Mouse (Mus musculus) R1 (cell line): ENCODE measurements around the gene Aknad1.

Experiments
- DNase-seq: peaks from one replicate; pipeline ENCODE4 v3.0.0-alpha.2; 2018; ENCODE audit warnings: low read depth, low spot score

Aknad1 gene

DNA sequence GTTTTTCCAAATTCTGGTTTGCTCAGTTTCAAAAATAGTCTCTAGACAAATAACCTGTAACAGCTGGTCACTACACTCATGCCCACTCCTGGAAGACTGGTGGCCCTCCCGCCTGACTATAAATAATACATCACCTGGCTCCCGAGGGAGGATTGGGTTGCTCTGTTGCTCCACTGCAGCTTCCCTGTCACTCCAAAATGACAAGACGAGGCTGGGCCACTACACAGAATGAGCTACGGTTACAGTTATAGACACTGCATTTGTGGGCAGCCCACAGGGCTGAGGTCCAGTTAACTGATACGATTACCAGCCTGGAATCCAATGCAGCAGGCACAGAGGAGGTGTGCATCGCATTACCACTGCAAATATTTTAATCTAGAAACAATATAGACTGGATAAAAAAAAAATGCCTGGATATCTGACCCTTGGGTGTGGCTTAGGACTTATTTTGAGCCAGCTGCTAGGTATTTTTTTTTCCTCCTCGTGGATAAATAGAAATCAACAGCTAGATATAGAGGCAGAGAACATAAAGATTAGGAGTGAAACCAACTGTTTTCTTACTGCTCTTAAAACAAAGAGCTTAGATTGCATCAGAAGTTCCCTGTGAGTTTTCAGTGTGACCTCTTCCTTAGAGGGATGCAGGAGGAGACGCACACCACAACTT lies at the start of gene Aknad1:
Gene Aknad1, plus strand, starts transcription at position 614 of the 664 bp plus-strand sequence.
- DNase-seq = no peak

DNA sequence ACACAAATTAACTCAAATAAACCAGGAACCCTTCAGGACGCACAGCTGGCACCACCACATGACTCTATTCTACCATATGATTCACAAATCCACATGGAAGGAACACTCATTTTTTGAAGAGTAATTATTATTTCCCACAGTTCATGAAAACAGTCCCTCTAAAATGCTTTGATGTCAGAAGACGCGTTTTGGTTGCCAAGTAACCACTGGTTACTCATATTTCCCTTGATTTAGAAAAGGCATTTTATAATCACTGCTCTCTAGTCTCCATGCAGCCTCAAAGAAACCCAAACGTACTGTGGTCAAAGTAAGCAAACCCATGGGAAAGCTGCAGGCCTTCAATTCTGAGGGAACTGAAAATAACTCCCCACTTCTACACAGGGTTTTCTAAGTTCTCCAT lies 49.5 kb upstream of the Aknad1 start:
- no peak for DNase-seq

DNA sequence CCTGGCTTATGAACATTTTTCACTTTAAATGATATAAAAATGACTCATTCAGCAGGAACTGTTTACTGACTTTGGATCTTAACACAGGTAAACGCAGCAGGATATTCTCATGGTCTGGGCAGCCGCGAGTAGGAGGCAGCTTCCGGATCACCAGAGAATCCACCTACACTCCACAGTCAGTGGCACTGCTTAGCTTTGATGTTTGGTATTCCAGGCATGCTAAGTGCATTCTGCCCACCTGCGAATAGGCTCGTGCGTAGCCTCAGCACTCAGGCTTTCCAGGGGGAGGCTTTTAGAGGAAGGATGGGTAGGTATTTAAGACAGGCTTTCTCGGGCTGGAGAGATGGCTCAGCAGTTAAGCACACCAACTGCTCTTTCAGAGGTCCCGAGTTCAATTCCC lies 45.1 kb upstream of the Aknad1 start:
- DNase-seq = no peak

DNA sequence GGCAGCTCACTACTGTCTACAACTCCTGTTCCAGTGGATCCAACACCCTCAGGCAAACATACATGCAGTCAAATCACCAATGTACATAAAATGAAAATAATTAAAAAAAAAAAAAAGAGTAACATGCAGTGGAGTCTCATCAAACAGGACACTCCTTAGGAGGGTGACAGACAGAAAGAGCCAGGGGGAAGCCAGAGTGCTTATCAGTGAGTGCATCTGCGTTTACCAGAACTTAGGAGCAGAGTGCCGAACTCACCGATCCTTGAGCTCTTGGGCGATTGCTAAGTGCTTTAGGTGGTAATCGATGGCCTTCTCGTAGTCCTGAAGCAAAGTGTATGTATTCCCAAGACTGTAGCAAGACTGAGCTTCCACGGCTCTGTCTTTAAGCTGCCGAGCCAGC lies 40.8 kb upstream of the Aknad1 start:
- DNase-seq = no peak

DNA sequence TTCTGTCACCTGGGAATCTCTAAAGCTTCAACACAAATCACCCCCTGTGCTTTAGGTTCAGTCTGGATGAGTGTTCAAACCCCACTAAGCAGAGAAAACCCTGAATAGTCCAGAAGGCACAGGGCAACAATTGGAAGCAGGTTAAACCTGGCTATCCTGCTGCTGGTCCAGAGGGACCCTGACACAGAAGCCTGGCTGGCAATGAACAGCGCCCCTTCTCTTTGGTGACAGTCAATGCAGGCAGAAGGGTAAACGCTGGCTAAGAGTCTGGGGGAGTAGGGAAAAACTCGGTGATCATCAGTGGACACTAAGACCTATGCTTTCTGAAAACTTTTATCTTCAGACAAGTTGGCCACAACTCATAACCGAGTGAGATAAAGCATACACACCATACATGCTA lies 39.7 kb upstream of the Aknad1 start:
- no peak for DNase-seq

DNA sequence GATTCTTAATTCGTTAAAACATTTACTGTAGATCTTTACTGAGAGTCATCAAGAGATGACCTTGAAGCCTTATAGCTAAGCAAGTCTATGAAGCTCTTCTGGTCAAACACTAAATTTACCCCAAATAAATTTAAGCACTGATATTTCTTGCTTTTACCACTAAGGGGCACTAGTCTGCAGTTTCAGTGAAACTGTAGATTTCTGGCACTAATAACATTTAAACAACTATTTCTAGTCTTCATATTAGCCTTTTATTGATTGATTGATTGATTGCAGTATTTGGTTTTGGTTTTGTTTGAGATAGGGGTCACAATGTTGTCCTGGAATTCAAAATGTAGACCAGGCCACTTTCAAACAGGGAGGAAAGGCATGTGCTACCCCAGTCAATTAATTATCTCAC lies 38.2 kb upstream of the Aknad1 start:
- peak; percentile 39 for DNase-seq

DNA sequence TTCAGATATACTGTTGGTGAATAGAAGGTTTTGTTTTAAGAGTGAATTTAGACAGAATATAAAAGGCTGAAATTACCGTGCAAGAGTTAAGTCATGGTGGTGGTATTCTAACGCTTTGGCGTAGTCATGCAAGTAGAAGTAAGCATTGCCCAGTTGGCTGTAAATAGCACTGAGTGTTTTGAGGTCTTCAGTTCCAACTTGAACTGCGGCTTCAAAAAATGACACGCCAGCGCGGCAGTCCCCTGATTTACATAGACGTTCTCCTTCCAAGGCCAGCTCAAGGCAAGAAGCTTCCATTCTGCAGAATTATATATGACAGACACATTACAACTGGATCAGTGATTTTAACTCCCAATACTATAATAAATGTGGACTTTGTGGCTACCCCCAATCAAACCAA lies 36.7 kb upstream of the Aknad1 start:
- DNase-seq = no peak

DNA sequence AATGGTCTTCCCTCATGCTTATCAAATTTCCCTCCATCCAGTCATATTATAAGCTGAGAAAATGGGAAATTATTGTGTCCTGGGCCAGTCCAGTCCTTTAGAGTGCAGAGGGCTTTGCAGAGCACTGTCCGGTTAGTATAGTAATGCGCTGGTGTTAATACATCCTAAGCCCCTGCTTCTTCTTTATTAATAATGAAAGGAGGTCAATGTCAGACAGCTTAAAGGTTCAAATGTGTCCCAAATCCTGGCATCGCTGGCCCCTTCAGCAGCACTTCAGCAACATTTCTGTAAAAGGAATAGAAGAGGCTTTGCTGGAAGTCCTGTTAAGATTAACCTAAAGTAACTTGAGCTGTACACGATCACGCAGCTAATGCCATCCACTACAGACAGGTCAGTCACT lies 28.2 kb upstream of the Aknad1 start:
- no peak for DNase-seq

DNA sequence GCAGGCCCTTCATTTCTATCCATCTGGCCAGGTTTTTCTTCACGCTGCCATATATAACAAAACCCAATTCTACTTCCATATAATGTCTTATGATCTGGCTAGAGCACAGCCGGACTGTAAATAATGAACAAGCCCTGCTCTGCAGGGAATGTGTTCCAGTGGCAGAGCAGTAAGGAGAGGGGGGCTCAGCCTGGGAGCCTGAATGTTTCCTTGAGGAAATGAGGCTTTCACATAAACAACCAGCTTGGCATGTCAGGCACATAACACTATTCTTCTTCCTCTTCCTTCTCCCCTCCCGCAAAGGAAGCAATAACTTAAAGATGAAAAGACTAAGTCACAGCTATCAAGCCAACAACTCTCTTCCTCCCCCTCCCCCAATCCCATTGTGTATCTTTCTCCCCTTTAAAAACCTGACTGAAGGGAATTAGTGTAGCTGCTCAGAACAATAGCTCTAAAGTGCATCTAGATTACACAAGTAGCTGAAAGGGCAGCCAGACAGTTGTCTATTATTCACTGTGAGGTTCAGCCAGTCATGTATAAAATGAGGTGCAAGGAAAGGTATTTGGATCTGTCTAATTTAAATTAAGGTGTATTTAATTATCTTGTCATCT lies 26.3 kb upstream of the Aknad1 start:
- peak; percentile 39 for DNase-seq

DNA sequence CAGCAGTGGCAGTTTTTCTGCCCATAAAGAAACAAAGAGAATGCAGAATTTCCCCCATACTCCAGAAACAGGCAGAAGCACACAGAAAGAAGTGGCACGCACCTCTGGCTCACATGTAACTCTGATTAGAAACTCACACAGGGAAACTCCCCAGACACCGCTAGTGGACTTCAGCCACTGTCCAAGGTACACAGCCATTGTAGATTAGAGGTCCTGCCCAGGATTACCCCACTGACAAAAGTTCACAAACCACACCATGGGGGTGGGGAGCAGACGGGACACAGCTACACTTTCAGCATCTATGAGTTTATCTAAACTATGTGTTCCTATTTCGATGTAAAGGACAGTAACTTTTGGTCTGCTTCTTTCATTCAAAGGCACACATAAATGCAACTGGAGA lies 24.6 kb upstream of the Aknad1 start:
- no peak for DNase-seq

DNA sequence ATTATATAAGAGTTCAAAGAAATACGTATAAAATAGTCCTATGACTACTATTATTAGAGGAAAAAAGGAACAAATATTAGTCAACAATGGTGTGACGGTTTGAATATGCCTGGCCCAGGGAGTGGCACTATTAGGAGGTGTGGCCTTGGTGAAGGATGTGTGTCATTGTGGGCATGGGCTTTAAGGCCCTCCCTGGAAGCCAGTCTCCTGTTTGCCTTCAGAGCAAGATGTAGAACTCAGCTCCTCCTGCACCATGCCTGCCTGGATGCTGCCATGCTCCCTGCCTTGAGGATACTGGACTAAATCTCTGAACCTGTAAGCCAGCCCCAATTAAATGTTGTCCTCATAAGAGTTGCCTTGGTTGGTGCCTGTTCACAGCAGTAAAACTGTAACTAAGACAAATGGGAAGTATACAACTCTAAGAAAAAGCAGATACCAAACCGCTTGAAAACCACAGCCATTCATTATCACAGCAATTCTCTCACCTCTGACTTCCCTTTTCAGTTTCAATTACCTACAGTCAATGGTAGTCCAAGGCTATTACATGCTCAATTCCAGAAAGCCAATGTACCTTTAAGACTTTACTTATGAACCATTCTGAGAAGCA lies 21.5 kb upstream of the Aknad1 start:
- DNase-seq = no peak

DNA sequence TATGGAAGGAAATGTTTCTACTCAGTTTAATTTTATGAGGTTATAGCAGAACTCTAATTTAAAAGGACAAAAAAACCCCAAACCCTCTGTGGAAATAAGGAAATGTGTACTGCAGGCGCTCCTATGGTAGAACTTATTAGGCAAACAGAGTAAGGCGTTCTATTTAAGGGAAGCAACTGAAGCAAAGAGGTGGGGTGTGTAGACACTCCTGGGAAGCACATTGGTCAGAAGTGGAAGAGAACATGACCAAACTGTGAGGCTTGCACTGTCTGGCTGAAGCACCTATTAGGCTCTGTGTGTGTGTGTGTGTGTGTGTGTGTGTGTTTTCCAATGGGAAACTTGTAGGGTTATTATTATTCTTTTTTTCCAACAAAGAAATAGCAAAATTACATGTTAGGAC lies 20.1 kb upstream of the Aknad1 start:
- no peak for DNase-seq

DNA sequence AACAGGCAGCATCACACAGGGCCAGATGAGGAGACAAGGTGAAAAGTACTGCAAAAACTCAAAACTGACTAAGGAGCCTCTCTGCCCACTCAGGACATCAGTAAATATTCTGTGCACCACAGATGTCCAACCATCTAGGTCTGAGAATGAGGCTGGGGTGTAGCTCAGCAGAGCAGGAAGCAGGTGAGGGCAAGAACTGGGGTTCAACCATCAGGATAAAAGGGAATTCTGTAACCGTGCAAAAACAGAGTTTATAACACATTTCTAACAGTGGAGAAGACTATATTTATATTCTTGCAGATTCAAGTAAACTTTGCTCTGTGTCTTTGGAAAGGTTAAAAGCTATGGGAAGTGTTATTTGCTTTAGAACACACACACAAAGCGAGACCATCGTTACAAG lies 19.7 kb upstream of the Aknad1 start:
- no peak for DNase-seq

DNA sequence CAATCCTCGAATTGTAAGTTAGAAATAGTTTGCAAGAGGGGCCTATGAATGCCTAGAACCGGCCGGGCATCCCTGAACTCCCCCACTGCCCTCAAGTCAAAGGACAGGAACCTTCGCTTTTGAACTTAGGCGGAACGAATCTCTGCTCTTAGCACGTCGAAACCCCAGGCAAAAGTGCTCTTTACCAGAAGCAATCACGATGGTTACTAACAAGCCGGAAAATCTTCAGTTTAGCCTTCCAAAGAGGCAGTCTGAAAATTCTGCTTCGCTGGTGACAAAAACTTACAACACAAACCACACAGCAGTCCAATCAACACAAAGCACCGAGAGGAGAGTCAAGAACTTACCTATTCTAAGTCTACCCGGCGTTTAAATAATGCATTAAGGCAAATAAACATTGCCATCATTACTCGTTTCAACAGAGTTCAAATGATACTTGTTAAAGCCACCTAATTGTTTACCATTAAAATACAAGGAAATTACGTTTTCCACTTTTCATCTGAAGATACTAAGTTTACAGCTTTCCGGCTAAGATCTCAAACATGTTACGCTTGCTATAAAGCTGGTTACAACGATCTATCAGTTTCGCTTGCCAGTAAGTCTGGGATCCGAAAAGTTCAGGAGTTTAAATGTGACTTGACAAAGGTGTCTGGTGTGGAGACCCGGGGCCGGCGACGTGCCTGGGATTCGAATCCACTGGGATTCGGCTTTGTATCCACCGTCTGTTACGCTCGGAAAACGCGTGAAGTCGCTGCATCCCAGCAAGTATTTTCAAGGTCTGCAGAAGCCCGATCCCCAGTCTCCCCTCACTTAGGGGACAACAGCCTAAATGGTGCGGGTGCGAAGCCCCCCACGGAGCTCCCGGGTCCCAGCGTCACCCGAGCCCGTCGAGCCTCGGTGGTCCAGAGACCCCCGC lies 18.1 kb upstream of the Aknad1 start:
- peak; percentile 70 for DNase-seq

DNA sequence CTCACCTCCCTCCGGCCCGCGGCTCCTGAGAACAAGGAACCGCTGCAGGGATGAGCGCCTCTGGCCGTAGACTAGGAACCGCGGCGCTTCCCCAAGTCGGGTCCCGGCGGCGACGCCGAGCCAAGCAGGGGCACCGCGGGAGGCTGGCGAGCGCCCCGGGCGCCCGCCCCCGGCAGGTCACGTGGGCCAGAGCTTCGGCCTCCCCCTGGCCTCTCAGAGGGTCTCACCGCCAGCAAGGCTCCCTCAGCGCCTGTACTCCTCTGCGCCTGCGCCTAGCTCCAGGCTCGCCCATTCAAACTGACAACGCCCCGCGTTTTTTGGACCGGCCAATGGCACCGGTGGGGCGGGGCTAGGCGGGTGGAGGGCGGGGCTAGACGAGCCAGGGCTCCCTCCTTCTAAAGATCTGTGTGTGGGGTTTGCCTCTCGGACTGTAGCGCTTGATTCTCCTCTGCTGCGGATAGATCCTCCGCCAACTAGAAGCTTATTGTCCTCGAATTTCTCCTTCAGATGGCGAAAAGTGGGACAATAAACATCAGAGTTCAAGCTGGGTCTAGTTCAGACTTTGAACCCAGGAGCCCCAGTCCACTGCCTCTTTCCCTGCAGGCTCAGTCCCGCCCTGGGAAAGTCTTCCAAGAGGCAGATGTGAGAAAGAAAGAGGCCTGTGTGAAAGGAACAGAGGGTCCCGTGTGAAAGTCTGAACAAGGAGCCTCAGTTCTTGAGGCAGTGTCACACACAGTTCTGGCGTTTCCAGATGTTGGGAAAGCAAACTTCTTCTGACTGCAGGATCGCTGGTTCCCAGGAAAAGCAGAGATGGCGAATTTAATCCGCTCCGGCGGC lies 17.2 kb upstream of the Aknad1 start, which contains the start of gene Gpsm2:
Gene Gpsm2, minus strand, starts transcription at position 274 of the 837 bp plus-strand sequence.
- DNase-seq = peak; percentile 97

DNA sequence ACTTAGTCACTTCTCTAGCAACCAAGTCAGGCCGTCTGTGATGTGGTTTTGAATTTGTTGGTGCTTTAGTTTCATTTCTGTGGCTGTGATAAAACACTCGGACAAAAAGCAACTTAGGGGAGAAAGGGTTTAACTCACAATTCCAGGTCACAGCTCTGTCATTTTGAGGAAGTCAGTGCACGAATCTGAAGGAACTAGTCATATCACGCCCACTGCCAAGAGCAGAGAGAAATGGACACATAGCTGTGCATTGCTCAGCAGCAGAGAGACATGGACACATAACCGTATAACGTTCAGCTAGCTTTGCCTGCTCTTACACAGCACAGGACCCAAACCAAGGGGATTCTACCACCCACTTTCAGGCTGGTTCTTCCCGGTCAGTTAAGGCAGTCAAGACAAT lies 13.0 kb upstream of the Aknad1 start:
- no peak for DNase-seq

DNA sequence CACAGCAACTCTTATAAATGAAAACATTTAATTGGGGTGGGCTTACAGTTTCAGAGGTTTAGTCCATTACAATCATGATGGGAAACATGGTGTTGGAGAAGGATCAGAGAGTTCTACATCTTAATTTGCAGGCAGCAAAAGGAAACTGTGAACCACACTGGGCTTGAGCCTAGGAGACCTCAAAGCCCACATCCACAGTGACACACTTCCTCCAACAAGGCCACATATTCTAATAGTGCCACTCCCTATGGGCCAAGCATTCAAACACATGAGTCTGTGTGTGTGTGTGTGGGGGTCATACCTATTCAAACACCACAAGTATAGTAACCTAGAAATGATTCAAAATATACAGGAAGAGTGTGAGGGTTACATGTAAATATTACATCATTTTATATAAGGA lies 12.1 kb upstream of the Aknad1 start:
- no peak for DNase-seq

DNA sequence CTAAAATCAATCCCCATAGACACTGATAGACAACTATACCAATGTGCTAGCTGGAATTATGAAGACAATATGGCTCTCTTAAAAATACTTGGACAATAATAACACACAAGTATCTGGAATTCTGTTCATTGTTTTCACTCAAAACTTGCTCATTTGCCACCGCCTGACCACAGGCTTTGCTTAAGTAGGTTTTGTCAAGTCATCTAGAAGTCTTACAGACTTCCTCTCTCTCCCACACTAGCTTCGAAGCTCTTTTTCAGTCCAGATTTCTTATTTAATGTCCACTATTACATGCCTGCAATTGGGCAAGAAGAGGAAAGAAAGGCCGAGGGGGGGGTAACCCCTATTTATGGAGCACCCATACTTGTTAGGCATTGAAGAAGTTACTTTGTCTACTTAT lies 11.7 kb upstream of the Aknad1 start:
- no peak for DNase-seq

DNA sequence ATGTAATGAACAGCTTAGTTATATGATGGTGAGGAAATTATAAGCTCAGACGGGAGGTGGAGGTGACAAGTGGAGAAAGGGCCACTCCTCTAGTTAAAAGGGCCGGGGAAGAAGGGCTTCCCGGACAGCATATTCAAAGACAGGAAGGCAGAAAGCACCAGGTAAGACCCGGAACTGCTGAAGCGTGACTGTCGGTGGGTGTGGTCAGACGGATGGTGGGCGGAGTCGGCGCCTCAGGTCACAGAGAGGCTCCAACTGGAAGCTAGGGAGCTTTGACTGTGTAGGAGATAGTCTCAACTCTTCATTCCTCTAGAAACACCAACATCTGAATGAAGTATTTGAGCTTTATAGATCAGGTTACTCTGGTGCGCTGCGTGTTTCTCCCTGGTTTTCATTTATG lies 9.1 kb upstream of the Aknad1 start:
- DNase-seq = peak; percentile 71

DNA sequence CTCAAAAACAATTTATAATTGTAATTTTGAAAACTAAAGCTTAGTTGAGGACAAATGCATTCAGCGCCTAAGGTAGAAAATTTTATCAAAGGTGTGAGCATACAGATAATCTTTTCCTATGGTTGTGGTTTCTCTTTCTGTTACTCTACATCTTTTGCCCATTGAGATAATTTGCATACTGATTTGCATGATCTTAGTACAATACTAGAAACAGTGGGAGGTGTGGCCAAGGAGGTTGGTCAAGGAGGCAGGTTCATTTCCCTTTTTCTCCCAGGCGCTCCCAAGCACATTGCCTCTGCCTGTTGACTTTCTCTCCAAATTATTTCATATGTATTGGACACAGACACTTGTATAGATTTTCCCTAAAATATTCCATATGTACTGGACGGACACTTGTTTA lies 1.7 kb upstream of the Aknad1 start:
- peak; percentile 61 for DNase-seq

DNA sequence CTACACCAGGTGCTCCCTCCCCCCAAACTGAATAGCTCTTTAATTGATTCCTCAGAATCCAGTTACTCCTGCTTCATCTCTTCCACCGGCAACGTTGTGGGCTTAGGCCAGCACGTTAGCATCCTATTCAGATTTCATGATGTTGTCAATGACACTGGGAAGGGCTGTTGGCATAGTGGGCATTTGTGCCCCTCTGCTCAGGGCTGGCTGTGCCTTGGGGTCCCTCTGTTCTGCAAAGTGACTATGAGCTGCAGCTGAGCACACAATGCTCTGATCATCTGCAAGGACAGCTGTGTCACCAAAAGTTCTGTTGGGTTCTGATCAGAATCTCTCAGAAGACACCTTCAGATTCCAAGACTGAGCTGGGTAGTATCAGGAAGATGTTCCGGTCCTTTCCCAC lies 4.6 kb downstream of the Aknad1 start:
- DNase-seq = no peak
